18 mouse cellular contexts compared by ENCODE assay signal in the genomic region with DNA sequence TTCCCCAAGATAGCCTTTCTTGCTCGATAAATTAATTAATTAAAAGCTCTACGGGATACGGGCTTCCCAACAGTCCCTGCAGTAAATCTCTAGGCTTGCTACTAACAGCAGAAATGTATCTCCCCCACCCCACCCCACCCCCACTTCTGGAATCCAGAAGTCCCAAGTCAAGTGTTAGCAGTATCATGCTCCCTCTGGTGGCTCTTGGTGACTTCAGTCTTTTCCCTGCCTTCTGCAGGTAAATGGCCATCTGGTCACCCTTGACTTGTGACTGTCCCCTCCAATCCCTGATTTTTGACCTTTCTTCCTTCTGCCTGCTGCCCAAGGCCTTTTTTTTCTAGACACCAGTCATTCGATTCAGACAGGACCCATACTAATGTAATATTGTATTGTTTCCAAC. TPM values are rescaled to one million over a fixed set of nuclear protein-coding genes. Genes with fewer than 3 reads are reported as not detected.
DNase-seq lines count a peak whose midpoint lies in the region; TF ChIP-seq lines count a peak whose summit lies in the region.
"Had no signal": no experiment of that assay in that cellular context is flagged by ENCODE, and none has a peak within 500 bp of the region (broad histone marks: within the 10 kb centered on the region; RNA-seq: fewer than 3 reads in every experiment).

No protein-coding gene starts in this region.

- H3K9me3 ChIP-seq in ES-Bruce4 (replicated peaks; ENCODE audit: control insufficient read depth, insufficient read depth, low read length, poor library complexity, severe bottlenecking), result no peaks in the 10 kb centered on the region
- H3K9me3 ChIP-seq: embryonic facial prominence, embryonic 12.5 days; limb, embryonic 12.5 days; liver, embryonic 15.5 days; midbrain, embryonic 15.5 days had no signal

- H3K27me3 ChIP-seq in ES-Bruce4 (ENCODE audit: control insufficient read depth, insufficient read depth, low read length, poor library complexity, severe bottlenecking), result no peaks in the 10 kb centered on the region
- H3K27me3 ChIP-seq: embryonic facial prominence, embryonic 12.5 days; limb, embryonic 12.5 days; liver, embryonic 15.5 days; midbrain, embryonic 15.5 days had no signal

- no peaks in the 10 kb centered on the region for H3K36me3 ChIP-seq in ES-Bruce4 (ENCODE audit: control insufficient read depth, insufficient read depth, low read length, poor library complexity, severe bottlenecking)
- H3K36me3 ChIP-seq: embryonic facial prominence, embryonic 12.5 days; limb, embryonic 12.5 days; liver, embryonic 15.5 days; midbrain, embryonic 15.5 days had no signal

- no peak overlapping the region for H3K27ac ChIP-seq in layer of hippocampus, adult 2 months
- H3K27ac ChIP-seq in ES-Bruce4 (ENCODE audit: insufficient read depth, low read length), result no peak overlapping the region
- H3K27ac ChIP-seq: embryonic facial prominence, embryonic 12.5 days; limb, embryonic 12.5 days; liver, embryonic 15.5 days; macrophage; midbrain, embryonic 15.5 days had no signal

- TF ChIP-seq CTCF in layer of hippocampus, adult 2 months (conservative IDR thresholded peaks at IDR 0.05), result peak; percentile 58
- peak; percentile 1 for TF ChIP-seq CTCF in ES-Bruce4 (IDR thresholded peaks at IDR 0.05; ENCODE audit: low read depth, low read length)

- TF ChIP-seq POLR2A in ES-Bruce4 (IDR thresholded peaks at IDR 0.05; ENCODE audit: insufficient read depth, low read length), result no peak

- DNase-seq in cerebellum, postnatal 14 days, result peak; percentile 24 to 43
- DNase-seq in cerebellum, adult 11-12 months, result no peak
- DNase-seq in layer of hippocampus, adult 2 months (ENCODE audit: low spot score in 2 of 2), result no peak
- no peak for DNase-seq in layer of hippocampus, postnatal 25 days (ENCODE audit: extremely low spot score in 1 of 2, low spot score in 1 of 2)
- peak; percentile 46 for DNase-seq in brain, adult 2 months (ENCODE audit: low read depth, low spot score)
- DNase-seq in ovary, postnatal 14 days (ENCODE audit: low spot score), result no peak
- DNase-seq in left cerebral cortex, adult 8-10 months (ENCODE audit: low spot score in 2 of 2), result no peak
- DNase-seq: gastrocnemius, postnatal 10 days; kidney, postnatal 36 days; right cerebral cortex, postnatal 25 days had no signal

- H3K9ac ChIP-seq in ES-Bruce4 (ENCODE audit: low read depth, poor library complexity, severe bottlenecking), result no peak overlapping the region
- H3K9ac ChIP-seq: embryonic facial prominence, embryonic 12.5 days; limb, embryonic 12.5 days; liver, embryonic 15.5 days; midbrain, embryonic 15.5 days had no signal

- TF ChIP-seq EP300 in ES-Bruce4 (IDR thresholded peaks at IDR 0.05; ENCODE audit: insufficient read depth, low read depth, low read length), result no peak

- no peak overlapping the region for H3K4me3 ChIP-seq in layer of hippocampus, adult 2 months
- H3K4me3 ChIP-seq in ES-Bruce4 (ENCODE audit: low read depth, low read length), result no peak overlapping the region
- H3K4me3 ChIP-seq: embryonic facial prominence, embryonic 12.5 days; limb, embryonic 12.5 days; liver, embryonic 15.5 days; midbrain, embryonic 15.5 days had no signal

- H3K4me1 ChIP-seq in ES-Bruce4 (ENCODE audit: control insufficient read depth, insufficient read depth, low read length), result peaks cover 1% of the 10 kb centered on the region
- H3K4me1 ChIP-seq: embryonic facial prominence, embryonic 12.5 days; limb, embryonic 12.5 days; liver, embryonic 15.5 days had no signal

RNA-seq across cellular contexts. Expression of gene Lrrc9, which starts 9.5 kb away (rescaled TPM):
- total RNA-seq in layer of hippocampus, adult 2 months (2021), result 1 to 10 TPM; 2.1 to 2.4 TPM
- total RNA-seq in layer of hippocampus, postnatal 25 days (2021), result 1 to 10 TPM; 1.1 to 2.1 TPM
- polyA plus RNA-seq in ES-Bruce4 (2011; ENCODE audit: insufficient read depth, insufficient read length, low read depth, missing spikeins), result 3.6 and 4.6 TPM in 2 replicates
- 1 to 10 TPM; 4.0 to 5.7 (median 4.3) TPM for total RNA-seq in left cerebral cortex, adult 8-10 months (2022)
- polyA plus RNA-seq: inflammation-experienced regulatory T-cells, adult 6 months had no signal

RNA-seq across cellular contexts. Expression of gene Rtn1, which starts 23.4 kb away (rescaled TPM):
- total RNA-seq in layer of hippocampus, adult 2 months (2021), result 1,000 to 10,000 TPM; 1,333 to 1,442 TPM
- total RNA-seq in layer of hippocampus, postnatal 25 days (2021), result 1,000 to 10,000 TPM; 1,472 to 1,555 TPM
- polyA plus RNA-seq in ES-Bruce4 (2011; ENCODE audit: insufficient read depth, insufficient read length, low read depth, missing spikeins), result 6.3 and 6.6 TPM in 2 replicates
- total RNA-seq in left cerebral cortex, adult 8-10 months (2022), result 1,000 to 10,000 TPM; 1,330 to 1,358 (median 1,352) TPM
- total RNA-seq: hematopoietic stem cell, adult 5-6 weeks had no signal

Comparison
In these comparisons a context has a peak if more than half of its experiments do, and no peak if none do; other contexts are left out.
1. DNase-seq: peak in cerebellum, postnatal 14 days (2 of 2) and brain, adult 2 months (single experiment); none in cerebellum, adult 11-12 months (single experiment), layer of hippocampus, adult 2 months (0 of 2), layer of hippocampus, postnatal 25 days (0 of 2), ovary, postnatal 14 days (single experiment) and left cerebral cortex, adult 8-10 months (0 of 2).